Mouse (Mus musculus) WW6 (cell line): ENCODE results near the gene Itgad.
"Not testable (repeated sequence)": the region's sequence is repeated elsewhere in the genome, so short reads cannot be mapped to it uniquely, and the experiment has no call there.

Experiments
- DNase-seq: peaks from one replicate; pipeline ENCODE4 v3.0.0-alpha.2; 2013; ENCODE audit warnings: low read depth, low spot score

Gene Itgad

GRCm38 (mm10) chr7:128154076-128154475 lies at the start of gene Itgad:
Gene Itgad (plus strand): TSS chr7:128154376.
- no peak for DNase-seq

GRCm38 (mm10) chr7:128105246-128105645 lies 48.9 kb upstream of the Itgad start:
- no peak for DNase-seq

DNA sequence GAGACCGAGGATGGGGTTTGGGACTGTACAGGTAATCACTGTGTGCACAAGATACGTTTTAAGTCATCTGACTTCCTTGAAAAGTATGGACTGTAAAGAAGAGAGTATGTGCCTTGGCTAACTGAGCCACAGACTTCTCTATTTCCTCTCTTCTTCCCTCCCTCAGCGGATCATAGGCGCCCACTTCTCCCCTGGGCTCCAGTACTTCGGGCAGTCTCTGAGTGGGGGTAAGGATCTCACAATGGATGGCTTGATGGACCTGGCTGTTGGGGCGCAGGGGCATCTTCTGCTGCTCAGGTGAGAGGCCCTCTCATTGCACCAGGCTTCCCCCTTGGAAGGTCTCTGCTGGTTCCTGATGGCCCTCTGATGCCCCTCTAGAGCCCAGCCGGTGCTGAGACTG lies 46.7 kb upstream of the Itgad start:
- no peak for DNase-seq

- no peak for DNase-seq
These were observed 43.9 kb upstream of the Itgad start for GRCm38 (mm10) chr7:128110314-128110713.

DNA sequence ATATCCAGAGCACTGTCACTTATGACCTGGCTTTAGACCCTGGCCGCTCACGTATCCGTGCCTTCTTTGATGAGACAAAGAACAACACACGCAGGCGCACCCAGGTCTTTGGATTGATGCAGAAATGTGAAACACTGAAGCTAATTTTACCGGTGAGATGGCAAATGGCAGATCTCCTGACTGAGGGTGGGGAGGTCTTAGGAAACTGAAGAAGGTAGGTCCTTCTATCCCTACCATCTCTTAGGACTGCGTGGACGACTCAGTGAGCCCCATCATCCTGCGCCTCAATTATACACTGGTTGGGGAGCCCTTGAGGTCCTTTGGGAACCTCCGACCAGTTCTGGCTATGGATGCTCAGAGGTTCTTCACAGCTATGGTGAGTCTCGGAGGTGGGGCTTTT lies 42.0 kb upstream of the Itgad start:
- DNase-seq: no peak

DNA sequence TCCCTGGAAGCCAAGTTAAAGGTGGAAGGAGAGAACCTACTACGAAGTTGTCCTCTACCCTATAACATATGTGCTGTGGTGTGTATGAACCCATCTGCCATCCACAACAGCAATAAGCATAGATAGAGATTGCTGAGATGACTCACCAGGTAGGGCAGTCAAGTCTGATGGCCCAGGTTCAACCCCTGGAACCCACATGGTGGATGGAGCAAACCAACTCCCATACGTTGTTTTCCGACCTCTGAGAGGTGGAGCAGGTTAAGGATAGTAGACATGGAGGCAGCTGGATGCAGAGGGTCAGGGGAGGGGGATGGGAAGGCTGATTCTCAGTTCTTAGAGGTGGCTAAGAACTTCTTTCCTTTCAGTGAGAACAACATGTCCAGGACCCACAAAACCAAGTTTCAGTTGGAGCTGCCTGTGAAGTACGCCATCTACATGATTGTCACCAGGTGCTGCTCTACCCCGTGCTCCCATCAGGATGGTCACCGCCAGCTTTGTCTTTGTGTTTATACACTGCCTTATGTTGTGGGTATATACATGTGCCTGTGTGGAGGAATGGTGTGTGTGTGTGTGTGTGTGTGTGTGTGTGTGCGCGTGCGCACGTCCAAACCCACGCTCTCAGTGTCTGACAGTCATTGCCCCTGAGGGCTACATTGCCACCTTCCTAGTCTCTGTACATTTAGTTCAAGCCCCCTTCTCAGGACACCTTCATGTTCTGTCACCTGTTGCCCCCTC lies 39.6 kb upstream of the Itgad start:
- DNase-seq: no peak

DNA sequence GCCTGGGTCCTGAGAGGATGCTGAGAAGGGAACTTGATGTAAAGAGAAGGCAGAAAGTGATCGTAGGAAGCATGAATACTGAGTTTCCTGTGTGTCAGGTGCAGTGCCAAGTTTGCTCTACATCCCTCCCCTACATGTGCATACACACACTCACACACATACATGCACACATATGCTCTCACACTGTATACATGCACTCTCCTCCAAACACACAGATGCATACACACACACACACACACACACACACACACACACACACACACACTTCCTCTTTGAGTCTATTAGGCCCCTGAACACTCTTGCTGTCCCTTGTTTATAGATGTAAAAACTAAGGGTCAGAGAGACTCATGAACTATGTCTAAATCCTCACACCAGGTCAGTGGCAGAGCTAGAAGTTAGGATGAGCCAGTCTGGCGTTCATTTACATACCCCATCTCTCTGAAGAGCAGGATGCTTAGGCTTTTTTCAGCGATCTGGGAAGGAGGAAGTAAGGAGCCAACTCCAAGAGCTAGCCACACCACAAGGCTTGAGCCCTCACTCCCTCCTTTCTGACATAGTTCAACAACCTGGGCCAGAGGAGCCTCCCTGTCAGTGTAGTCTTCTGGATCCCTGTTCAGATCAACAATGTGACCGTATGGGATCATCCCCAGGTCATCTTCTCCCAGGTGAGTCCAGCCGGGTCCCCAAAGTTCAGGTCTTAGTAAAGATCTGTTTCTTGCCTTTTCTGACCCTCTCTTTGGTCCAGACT lies 38.8 kb upstream of the Itgad start:
- no peak for DNase-seq

DNA sequence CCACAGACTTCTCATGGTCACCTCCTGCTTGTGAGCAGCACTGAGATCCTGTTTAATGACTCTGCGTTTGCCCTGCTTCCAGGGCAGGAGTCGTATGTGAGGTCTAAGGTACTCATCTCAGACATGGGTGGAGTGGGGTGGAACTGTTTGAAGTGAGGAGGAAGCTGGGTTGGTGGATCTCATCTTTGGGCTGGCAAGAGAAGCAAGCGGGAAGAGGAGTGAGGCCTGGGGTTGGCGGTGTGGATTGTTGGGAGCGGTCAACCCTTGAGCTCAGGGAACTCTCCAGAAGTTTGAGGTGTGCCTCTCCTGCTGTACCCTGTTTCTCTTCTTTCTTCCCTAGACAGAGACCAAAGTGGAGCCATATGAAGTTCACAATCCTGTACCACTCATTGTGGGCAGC lies 37.8 kb upstream of the Itgad start:
- no peak for DNase-seq

- DNase-seq: no peak
These were observed 34.3 kb upstream of the Itgad start for GRCm38 (mm10) chr7:128119726-128120490.

GRCm38 (mm10) chr7:128128741-128129720 lies 25.1 kb upstream of the Itgad start, which contains the start of gene Itgax:
Gene Itgax (plus strand): TSS chr7:128129547.
- no peak for DNase-seq

DNA sequence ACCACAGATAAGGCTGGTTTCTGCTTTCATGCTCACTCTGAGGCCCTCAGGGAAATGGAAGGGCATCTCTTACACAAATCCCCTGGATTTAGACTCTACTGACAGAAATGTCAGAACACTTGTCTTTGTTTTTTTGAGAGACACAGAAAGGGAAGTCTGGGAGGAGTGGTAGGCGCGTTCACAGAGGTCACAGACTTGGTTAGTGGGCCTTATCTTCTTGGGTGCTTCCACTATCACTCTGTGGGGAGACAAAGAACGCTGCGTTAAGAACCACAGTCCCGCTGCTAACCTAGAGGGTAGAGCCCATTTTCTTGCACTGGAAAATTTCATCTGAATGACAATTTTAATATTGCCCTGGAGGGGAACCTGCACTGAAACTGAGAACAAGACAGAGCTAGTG lies 22.0 kb upstream of the Itgad start:
- no peak for DNase-seq

- no peak for DNase-seq
These were observed 20.6 kb upstream of the Itgad start for GRCm38 (mm10) chr7:128133596-128133995.

DNA sequence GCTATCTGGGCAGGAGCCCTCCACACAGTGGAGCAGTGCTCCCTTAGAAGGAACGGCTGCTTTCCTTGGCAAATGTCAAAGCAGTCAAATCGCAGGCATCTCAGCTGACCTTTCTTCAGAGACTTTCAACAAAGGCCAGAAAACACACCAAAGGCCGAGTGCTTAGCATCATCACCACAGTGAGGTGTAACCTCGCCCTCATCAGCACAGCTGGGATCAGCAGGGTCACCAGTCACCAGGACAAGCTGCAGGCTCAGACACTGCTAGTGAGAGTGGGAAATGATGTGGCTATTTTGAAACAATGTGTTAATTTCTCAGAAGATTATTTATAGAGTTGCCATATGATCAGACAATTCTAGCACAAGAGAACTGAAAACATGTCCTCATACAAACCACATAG lies 17.2 kb upstream of the Itgad start:
- no peak for DNase-seq

DNA sequence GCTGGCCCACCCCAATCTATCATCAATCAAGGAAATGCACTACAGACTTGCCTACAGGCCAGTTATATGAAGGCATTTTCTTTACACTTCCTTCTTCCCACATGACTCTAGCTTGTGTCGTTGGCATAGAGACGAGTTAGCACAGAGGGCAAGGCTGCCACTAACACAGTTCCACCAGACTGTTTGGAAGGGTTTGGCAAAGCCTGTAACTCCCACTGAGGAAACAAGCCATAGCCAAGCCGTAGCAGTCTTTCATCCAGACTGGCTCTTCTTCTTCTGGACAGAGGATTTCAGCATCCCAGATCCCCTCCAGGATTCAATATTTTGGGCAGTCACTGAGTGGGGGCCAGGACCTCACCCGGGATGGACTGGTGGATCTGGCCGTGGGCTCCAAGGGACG lies 14.6 kb upstream of the Itgad start:
- DNase-seq: no peak

DNA sequence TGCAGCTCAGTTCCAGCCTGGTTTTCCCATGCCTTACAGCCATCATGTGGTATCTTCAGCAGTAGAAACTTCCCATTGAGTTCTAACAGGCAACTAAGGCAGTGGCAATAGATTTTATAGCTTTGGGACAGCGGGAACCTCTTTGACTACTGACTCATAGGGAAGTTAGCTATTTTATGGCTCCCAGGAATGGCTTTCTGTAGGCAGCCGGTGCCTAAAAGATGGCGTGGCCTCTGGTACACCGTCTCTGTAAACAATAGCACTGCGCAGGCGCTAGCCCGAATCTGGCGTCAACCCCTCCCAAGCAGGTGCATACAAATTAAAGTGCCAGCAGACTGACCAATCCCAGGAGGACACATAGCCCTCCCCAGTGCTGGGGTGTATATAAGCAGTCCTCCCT lies 3.2 kb upstream of the Itgad start:
- DNase-seq: no peak

DNA sequence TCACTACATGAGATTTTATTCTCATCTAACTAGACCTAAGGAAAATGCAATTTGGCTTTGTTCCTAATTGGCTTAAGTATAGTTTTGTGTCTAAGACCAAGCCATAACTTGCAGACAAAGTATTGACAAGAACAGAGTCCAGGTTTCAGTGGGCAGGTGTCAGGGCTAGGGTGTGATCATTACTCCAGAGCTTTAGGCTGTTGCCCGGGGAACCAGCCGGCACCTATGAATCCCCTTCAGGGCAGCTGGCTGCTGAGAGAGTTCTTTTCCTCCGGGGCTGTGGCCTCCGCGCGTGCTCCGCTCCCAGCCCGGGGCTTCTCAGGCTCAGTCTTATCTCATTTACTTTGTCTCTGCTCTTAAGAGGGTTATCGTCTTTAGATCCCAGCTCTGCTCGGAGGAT lies 748 bp downstream of the Itgad start:
- DNase-seq: no peak

DNA sequence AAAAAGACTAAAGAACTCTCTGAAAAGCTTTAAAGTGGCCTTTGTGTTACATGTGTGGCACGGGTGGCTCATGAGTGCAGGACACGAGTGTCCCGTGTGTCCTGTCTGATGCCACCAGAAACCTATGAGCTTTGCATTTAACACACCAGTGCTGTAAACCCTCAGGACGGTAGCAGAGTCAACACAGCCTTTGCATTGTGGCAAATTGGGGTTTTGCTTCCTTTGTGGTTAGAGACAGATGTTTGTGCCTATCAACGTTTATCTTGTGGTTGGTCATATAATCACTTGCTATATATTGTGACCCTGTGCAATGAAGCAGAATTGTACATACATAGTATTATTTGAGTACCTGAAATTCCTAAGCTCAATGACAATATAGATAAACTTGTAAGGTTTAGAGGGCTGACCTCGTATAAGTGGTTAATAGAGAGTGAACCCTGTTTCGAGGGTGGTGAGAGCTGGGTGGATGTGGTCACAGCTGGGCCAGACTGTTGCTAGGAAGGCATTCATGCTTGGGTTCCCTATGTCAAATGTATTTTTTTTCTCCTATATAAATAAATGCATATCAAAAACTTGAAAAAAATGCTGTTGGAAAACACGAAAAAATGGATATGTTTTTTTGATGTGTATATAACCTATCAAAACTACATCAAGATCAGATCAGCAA lies 4.6 kb downstream of the Itgad start:
- DNase-seq: not testable (repeated sequence)

GRCm38 (mm10) chr7:128164001-128164400 lies 9.8 kb downstream of the Itgad start:
- no peak for DNase-seq

- no peak for DNase-seq
These were observed 12.2 kb downstream of the Itgad start for GRCm38 (mm10) chr7:128166391-128166790.

DNA sequence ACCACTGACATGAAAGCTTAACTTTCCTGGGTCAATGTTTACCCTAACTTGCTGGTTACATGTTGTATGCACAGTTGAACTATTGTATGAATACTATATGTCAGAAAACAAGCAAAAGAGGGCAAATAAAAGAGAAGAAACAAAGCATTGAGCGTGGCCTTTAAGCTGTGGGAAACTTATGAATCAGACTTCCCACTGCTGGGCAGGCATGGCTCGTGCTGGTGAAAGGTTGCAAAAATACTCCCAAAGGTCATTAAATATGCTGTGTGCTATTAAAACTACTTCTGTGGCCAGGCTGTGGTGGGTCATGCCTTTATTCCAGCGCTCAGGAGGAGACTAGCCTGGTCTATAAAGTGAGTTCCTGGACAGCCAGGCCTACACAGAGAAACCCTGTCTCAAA lies 15.8 kb downstream of the Itgad start:
- no peak for DNase-seq

DNA sequence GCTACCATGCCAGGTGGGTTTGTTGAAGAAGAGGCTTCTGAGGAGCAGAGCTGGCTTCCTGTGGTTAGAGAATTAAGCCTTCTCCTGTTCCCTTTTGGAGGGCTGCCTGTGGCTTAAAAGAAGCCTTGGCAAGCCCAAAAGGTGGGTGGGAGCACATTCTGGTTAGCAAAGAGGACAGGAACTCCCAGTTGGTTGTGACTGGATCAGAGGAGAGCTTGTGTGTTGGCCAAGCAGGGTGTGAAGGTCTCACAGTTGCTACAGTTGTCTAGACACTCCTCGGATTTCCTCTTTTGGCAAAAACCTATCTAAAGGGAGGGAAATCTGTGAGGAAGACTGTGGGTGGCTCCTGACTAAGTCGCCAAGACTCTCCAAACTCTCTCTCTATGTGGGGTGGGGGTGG lies 24.2 kb downstream of the Itgad start:
- DNase-seq: no peak
